Mouse (Mus musculus) cerebellum, adult 9-11 months (tissue): ENCODE data around the gene Ehmt1.
A peak's percentile ranks its signal among the peaks of the same experiment; 100 is the strongest.

Source experiments
- DNase-seq: peaks from one replicate; pipeline ENCODE4 v3.0.0; 2022

Ehmt1 gene

DNA sequence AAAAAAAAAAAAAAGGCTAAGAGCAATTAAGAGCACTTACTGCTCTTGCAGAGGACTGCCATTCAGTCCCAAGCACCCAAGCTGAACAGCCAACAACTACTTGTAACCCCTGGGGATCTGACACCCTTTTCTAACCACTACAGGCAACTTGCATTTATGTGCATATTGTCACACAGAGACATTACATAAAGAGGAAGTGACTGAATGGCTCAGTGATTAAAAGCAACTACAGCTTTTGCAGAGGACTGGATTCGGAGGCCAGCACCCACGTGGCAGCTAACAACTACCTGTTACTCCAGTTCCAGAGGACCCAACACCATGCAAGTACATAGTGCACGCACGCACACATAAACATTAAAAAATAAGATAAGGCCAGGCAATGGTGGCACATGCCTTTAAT is 8.9 kb downstream of the Ehmt1 start:
- no peak for DNase-seq

GRCm38 (mm10) chr2:24905653-24906155 is 13.7 kb downstream of the Ehmt1 start:
- no peak for DNase-seq

DNA sequence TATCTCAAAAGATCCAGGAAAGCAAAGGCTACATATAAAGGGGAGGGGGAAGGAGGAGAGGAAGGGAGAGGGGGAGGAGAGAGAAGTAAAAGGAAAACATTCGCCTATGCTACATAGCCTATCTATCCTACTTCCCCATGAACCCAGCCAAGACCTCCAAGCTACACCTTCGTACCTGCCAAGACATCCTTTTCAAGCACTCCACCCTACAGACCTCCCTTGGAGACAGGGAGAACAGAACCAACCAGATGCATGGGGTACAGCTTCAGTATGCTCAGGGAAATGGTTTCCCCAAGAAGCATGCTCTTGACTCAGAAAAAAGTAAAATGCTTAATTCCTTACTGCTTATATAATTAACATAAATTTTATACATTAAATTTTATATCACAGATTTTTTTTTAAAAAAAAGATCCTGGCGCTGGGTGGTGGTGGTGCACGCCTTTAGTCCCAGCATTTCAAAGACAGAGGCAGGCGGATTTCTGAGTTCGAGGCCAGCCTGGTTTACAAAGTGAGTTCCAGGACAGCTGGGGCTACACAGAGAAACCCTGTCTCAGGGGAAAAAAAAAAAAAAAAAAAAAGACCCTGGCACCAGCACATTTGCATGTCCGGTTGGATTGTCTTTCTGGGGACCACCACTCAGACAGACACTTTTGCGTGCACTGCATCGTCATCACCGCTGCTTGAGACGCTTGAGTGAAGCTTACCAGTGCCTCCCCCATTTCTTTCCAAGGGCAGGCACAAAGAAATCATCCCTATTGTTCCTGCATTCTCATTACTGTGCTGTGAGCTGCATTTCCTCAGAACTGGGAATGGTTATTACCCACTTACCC is 14.4 kb downstream of the Ehmt1 start:
- DNase-seq = no peak

- DNase-seq = no peak
Observed at GRCm38 (mm10) chr2:24902999-24903398, 16.4 kb downstream of the Ehmt1 start.

GRCm38 (mm10) chr2:24901055-24901454 is 18.4 kb downstream of the Ehmt1 start:
- no peak for DNase-seq

DNA sequence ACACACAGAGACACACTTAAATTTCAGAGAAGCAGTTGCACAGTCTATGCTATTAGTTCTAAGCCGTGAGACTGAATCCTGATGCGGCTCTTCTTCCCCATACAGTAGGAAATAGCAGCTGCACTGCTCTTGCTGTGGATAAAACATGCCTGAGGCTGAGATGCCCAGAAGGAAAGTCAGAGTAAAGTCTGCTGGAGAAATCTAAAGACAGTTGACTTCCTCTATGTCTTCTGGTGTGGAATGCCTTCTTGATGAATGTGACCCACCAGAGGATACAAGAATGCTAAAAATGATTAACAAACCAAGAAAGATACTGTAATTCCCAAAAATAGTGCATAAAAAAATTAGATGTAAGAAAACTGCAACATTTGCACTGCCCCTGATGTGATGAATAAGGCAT is 20.1 kb downstream of the Ehmt1 start:
- DNase-seq = no peak

DNA sequence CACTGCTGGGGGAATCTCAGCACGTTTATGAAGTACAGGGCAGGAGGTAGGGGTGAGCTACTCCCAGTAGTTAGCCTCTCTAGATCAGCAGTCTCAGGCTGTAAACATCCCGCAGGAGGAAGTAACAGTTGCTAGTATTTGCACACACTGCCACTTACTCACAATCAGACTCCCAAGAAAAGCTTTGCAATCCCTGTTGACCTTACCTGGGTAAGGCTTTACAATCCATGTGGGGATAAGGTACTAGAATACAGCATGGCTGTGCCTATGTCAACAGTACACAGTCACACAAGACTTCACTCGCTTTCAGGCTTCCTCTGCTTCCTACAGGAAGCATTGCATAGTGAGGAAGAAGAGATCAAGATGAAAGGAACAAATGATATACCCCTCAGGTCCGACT is 22.7 kb downstream of the Ehmt1 start:
- DNase-seq = no peak

GRCm38 (mm10) chr2:24894211-24894610 is 25.2 kb downstream of the Ehmt1 start:
- DNase-seq = no peak

- no peak for DNase-seq
Observed at GRCm38 (mm10) chr2:24892318-24892717, 27.1 kb downstream of the Ehmt1 start.

DNA sequence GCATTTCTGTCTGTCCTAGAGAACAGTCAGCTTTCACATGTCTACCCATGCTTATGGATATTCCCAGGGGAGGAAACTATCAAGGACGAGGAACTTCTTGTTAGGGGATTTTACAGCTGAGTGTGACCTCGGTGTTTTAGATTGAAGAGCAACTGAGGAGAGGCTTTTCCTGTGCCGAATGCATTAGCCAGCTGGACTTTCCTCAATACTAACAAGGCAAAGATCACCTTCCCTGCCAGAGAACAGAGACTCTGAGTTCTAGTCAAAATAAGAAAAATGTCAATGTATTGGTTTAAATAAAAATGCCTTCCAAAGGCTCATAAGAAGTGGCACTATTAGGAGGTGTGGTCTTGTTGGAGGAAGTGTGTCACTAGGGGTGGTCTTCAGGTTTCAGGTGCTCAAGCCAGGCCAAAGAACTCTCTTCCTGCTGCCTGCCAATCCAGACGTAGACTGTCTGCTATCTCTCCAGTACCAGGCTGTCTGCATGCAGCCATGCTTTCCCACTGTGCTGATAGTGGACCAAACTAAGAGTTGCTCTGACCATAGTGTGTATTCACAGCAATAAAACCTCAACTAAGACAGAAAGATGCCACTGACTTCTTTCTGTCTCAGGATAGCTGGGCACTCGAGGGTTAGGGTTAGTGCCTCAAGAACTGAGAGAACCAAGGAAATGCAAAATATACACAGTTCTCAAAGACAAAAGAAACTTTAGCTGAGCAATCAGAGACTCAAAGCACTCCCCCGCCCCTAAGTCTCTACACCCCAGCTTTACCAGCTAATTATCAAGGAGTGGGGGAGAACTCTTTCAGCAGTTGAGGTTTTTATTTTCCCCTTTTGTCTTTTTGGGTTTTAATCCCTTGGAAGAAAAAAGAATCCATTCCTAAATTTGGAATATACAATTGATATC is 28.6 kb downstream of the Ehmt1 start:
- DNase-seq = no peak

DNA sequence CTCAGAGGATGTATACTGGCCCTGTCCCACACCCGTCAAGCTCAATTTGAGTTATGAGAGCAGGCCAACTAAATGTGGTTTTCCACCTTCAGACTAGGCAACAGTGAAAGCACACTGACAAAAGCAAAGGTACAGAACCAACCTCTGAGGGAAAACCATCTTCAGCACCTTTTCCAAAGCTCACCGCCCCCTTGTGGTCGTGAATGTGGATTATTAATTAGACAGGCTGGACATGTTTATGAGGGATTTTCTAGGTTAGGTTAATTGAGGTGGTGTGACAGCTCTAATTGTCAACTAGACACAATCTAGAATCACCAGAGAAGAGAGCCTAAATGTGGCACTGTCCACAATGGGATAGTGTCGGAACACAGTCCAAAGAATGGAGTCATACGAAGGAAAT is 30.5 kb downstream of the Ehmt1 start:
- DNase-seq = no peak

DNA sequence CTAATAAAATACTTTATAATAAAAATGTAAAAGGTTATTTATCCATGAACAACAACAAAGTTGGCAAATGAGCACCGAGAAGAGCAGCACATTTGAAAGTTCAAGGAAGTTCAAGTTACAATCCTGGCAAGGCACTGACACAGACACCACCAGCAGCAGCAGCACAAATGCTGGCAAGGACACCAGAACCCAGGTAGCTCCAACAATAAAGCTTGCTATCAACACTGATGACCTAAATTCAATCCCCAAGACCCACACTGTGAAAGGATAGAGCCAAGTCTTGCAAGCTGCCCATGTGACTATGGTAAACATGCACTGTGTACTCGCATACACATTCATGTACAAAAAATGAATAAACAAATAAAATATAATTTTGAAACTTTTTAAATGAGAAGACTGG is 38.7 kb downstream of the Ehmt1 start:
- peak; percentile 24 for DNase-seq

DNA sequence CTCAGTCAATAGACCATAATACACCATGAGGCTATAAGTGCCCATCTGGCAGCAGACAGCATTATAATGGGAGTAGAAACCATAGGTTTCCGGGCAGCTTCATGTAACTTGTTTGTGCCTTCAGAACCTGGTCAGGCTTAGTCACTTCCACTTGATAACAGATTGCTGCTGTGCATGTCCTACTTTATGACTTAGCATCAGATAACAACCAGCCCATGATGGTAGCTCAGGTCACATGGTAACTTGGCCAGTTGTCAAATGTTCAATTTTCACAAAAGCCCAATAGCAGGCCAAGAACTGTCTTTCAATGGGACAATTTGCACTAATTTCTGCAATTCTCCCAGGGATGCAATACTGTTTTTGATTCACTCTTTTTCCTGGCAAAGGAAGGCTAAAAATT is 48.5 kb downstream of the Ehmt1 start:
- no peak for DNase-seq

DNA sequence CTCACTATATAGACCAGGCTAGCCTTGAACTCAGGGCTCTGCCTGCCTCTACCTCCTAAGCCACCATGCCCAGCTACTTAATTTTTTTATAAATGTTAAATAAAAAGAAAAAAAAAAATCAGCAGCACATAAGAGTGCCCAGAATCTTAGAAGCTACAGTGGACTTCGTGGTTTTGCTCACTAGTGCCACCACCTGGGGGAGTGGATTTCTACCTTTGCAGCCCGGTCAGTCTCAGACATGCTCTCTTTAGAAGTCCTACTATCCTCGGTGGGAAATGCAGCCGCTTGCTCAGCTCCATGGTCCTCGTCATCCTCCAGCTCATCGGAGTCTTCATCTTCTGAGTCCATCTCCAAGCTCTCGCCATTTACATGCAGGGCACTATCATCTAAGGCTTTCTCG is 56.4 kb downstream of the Ehmt1 start:
- DNase-seq = no peak

DNA sequence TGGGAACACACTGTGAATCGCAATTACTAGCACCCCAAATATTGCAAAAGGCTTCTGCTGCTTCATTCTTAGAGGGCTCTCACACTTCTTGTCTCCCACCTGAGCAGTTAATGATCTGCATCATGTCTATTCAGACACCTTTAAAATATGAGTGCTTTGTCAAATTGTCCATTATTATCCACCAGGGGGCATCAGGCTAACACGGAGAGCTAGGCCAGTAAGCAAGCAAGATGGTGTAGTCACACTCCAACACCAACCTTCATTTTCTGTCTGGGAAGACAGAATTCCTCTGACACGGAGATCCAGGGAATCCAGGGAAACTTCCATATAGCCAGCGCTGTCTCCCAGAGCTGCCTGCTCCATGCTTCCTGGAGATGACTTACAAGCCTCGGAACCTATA is 67.0 kb downstream of the Ehmt1 start:
- peak; percentile 27 for DNase-seq

DNA sequence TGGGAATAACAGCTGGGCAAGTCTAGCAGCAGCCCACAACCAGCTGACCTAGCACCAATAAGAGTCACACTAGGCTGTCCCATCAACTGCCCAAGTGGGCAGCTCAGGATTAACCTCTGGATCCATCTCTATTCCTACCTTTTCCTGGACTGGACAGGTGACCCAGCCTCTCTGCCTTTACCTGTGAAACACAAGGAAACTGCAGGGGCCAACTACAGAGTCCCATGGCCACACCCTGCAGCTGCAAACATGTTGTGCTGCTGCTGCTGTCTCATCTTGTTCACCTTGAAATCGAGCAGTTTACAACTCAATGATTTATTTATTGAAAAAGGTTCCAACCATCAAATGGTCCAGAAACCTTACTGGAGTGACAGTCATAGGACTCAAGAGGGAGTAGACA is 72.9 kb downstream of the Ehmt1 start:
- no peak for DNase-seq

DNA sequence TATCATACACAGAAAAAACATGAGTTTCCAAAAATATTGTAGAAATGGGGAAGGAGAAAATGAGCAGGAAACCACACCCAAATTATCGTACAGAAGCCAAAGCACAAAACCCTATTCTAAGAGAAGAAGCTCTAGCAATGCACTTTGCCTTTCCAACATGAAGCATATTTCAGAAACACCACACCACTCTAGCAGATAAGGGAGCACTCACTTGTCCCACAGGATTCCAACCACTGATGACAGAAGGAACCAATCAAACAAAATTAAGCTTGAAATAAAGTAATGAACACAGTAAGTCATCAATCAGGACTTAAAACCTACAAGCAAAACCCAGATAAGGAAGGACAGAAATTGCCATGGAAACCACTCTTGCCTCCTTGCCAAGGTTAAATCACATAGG is 74.2 kb downstream of the Ehmt1 start:
- DNase-seq = no peak

DNA sequence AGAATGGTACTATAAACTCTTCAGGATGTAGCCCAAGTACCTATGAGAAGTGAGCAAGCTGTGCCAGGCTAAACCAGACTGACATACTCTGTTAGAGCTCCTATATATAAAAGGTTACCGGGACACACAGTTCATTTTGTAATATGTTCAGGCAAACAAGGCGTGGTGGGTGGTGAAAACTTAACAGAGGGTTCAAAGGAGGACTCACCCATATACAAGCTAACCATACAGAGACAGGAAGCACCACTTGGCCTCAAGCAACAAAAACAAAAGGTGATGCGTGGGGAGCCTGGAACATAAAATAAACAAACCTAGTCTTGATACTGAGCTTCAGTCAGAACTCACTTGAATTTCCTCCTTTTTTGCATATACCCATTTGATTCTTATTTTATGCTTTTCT is 88.8 kb downstream of the Ehmt1 start:
- DNase-seq = no peak

DNA sequence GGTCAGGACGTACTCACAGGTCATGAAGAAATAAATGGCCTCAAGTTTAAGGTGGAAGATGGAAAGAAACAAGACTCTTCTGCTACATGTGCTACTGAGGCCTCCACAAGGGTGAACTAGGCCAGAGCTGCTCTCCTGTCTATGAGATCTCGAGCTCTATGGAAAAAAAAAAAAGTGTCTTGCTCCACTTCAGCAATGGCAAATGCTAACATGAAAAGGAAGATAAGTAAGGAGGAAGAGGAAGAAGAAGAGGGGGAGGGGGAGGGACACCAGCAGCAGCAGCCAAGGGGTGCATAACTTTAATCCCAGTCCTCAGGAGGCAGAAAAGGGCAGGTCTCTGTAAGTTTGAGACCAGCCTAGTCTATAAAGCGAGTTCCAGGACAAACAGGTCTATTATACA is 109.7 kb downstream of the Ehmt1 start:
- no peak for DNase-seq

DNA sequence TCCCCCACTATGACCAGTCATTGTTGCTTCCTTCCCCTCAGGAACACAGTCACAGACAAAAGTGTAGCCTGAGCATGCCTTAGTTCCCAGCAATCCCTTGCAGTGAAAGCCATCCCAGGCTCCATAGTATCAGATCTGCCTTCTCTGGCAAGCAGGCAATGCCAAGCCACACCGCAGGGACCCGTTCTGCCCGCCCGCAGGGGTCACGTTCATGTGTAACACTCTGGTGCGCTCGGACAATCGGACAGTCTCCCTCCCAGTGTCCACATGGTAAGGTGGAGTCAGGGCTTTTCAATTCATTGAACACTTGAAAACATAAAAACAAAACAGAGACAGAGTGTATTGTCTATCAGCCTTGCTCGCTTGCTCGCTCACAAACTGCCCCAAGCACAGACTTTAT is 111.7 kb downstream of the Ehmt1 start:
- no peak for DNase-seq

DNA sequence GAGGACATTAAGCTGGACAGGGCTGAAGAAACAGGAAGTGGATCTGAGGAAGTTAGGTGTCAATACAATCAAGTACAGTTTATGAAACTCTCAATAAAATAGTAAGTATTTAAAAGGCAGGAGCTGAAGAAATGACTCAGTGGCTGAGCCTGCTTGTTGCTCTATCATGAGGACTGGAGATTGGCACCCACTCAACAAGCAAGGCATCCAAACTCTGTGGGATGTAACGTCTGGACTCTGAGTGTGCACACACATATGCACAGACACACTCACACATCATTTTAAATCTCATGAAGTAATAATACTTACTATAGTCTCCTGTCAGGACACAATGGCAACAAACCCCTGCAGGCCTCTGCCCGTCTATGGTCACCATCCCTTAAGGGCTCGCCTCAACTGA is 112.4 kb downstream of the Ehmt1 start:
- DNase-seq = no peak

- DNase-seq = peak; percentile 35
Observed at GRCm38 (mm10) chr2:24806143-24806542, 113.3 kb downstream of the Ehmt1 start.

DNA sequence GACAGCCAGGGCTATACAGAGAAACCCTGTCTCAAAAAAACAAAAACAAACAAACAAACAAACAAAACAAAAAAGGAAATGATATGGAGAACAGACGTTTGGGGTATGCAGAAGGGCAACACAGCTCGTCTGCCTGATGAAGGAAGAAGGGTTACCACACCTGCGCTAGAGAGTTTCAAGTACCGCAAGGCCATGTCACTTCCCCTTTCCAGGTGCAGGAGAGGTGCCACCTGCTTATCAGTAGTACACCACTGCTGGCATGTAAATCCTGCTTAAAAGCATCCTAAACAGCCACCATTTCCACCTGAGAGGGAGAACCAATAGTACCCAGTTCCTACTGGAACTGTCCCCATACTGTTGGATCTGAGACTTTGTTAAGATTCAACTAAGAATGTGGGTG is 113.8 kb downstream of the Ehmt1 start:
- no peak for DNase-seq

- DNase-seq = no peak
Observed at GRCm38 (mm10) chr2:24796833-24797457, 122.5 kb downstream of the Ehmt1 start.
